Mouse (Mus musculus): ENCODE data around the gene Ppargc1a. TPM values are rescaled to one million over a fixed set of nuclear protein-coding genes. Genes with fewer than 3 reads are reported as not detected.

Gene Ppargc1a
- total and polyA plus RNA-seq, 3 experiments, result 0.22 TPM; not detected in 2

DNA sequence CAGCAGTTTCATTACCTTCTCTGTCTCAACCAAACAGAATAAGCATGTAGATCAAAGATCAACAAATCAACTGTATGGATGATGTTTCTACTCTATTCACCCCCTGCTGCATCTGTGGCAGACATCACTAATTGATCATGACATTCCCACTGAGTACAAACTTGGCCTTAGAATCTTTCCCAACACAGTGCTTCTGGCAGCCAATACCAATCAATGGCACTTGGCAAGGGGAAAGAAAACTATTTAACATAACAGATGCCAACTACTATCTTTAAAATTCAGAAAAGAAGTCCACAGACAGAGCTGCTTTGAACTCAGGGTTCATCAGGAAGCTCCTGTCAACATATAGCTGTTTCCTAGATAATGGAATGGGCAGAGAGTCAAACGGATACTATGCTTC is 83.8 kb downstream of the Ppargc1a start:
- H3K27me3 ChIP-seq (ENCODE audit: insufficient read depth, low read length), result no peaks in the 10 kb centered on the region
- ATAC-seq (ENCODE audit: extremely low read depth, insufficient number of reproducible peaks, low FRiP score, poor library complexity, severe bottlenecking) (no peak), DNase-seq (ENCODE audit: low spot score) (no peak)
- H3K4me3 ChIP-seq (ENCODE audit: low read depth, low read length), result no peak overlapping the region
- H3K4me1 ChIP-seq (ENCODE audit: insufficient read depth, low read depth, low read length), result no peaks in the 10 kb centered on the region
- no peaks in the 10 kb centered on the region for H3K36me3 ChIP-seq (replicated peaks)
- no peak for TF ChIP-seq CTCF (IDR thresholded peaks at IDR 0.05; ENCODE audit: low read depth, low read length)
- TF ChIP-seq POLR2AphosphoS5 (IDR thresholded peaks at IDR 0.05; ENCODE audit: insufficient replicate concordance, low read depth, low read length), result no peak
- TF ChIP-seq TAL1 (conservative IDR thresholded peaks at IDR 0.05; ENCODE audit: low read depth, low read length), result no peak
- no peak for TF ChIP-seq GATA2 (IDR thresholded peaks at IDR 0.05; ENCODE audit: borderline replicate concordance, low read depth, low read length)
- TF ChIP-seq GATA1 (IDR thresholded peaks at IDR 0.05; ENCODE audit: borderline replicate concordance, low read length), result no peak
- no peaks in the 10 kb centered on the region for H3K9me3 ChIP-seq (replicated peaks)

DNA sequence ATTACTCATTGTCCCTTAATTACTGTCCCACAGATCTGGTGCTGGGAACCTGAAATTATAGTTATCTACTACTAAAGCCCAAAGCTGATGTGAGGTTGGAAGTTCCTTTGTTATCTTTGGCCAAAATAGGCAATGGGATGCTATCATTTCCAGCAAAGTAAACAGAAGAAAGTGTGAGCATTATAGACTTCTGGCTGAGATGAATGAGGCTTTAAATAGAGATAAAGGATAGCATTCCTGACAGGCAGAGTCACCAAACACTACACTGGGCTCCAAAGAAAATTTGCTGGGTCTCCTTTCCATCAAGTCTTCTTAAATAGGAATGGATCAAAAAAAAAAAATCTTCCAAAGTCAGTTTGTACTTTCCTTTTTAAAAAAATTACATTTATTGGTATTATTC is 87.7 kb downstream of the Ppargc1a start:
- Histone ChIP-seq H3K9me3 (replicated peaks) (0 out of 2 replicates have a peak, but pooled peaks cover 2% of the 10 kb centered on the region), H3K4me1 (ENCODE audit: insufficient read depth, low read depth, low read length) (no peaks in the 10 kb centered on the region), H3K27me3 (ENCODE audit: insufficient read depth, low read length) (no peaks in the 10 kb centered on the region), H3K4me3 (ENCODE audit: low read depth, low read length) (no peak overlapping the region), H3K36me3 (replicated peaks) (no peaks in the 10 kb centered on the region)
- ATAC-seq (ENCODE audit: extremely low read depth, insufficient number of reproducible peaks, low FRiP score, poor library complexity, severe bottlenecking), result no peak
- no peak for DNase-seq (ENCODE audit: low spot score)
- TF ChIP-seq POLR2AphosphoS5 (IDR thresholded peaks at IDR 0.05; ENCODE audit: insufficient replicate concordance, low read depth, low read length), result no peak
- no peak for TF ChIP-seq GATA2 (IDR thresholded peaks at IDR 0.05; ENCODE audit: borderline replicate concordance, low read depth, low read length)
- TF ChIP-seq TAL1 (conservative IDR thresholded peaks at IDR 0.05; ENCODE audit: low read depth, low read length), result no peak
- TF ChIP-seq CTCF (IDR thresholded peaks at IDR 0.05; ENCODE audit: low read depth, low read length), result no peak
- no peak for TF ChIP-seq GATA1 (IDR thresholded peaks at IDR 0.05; ENCODE audit: borderline replicate concordance, low read length)

DNA sequence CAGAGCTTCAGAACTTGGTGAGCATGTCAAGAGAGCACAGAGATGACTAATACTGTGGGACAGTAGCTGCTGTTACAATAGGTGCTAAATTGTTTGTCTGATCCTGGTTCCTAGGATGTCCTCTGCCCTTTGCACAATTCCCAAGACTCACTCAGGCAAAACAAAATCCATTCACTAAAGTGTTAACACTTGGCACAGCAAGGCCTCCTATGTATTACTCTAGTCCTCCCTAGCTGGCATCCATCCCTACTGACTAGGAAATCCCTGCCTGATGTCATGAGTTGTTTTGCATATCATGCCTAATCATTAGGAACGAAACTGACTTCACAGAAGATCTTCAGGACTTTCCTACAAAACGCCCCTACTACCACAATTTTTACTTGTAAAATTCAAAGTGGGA is 88.1 kb downstream of the Ppargc1a start:
- Histone ChIP-seq H3K27me3 (ENCODE audit: insufficient read depth, low read length) (no peaks in the 10 kb centered on the region), H3K4me3 (ENCODE audit: low read depth, low read length) (no peak overlapping the region), H3K4me1 (ENCODE audit: insufficient read depth, low read depth, low read length) (no peaks in the 10 kb centered on the region), H3K9me3 (replicated peaks) (0 out of 2 replicates have a peak, but pooled peaks cover 2% of the 10 kb centered on the region), H3K36me3 (replicated peaks) (no peaks in the 10 kb centered on the region)
- TF ChIP-seq GATA2 (IDR thresholded peaks at IDR 0.05; ENCODE audit: borderline replicate concordance, low read depth, low read length) (no peak), CTCF (IDR thresholded peaks at IDR 0.05; ENCODE audit: low read depth, low read length) (no peak), POLR2AphosphoS5 (IDR thresholded peaks at IDR 0.05; ENCODE audit: insufficient replicate concordance, low read depth, low read length) (no peak), TAL1 (conservative IDR thresholded peaks at IDR 0.05; ENCODE audit: low read depth, low read length) (no peak), GATA1 (IDR thresholded peaks at IDR 0.05; ENCODE audit: borderline replicate concordance, low read length) (no peak)
- ATAC-seq (ENCODE audit: extremely low read depth, insufficient number of reproducible peaks, low FRiP score, poor library complexity, severe bottlenecking) (no peak), DNase-seq (ENCODE audit: low spot score) (no peak)

- Histone ChIP-seq H3K4me3 (ENCODE audit: low read depth, low read length) (no peak overlapping the region), H3K4me1 (ENCODE audit: insufficient read depth, low read depth, low read length) (no peaks in the 10 kb centered on the region), H3K27me3 (ENCODE audit: insufficient read depth, low read length) (no peaks in the 10 kb centered on the region), H3K36me3 (replicated peaks) (no peaks in the 10 kb centered on the region), H3K9me3 (replicated peaks) (peaks cover 9% of the 10 kb centered on the region)
- no peak for TF ChIP-seq POLR2AphosphoS5 (IDR thresholded peaks at IDR 0.05; ENCODE audit: insufficient replicate concordance, low read depth, low read length)
- ATAC-seq (ENCODE audit: extremely low read depth, insufficient number of reproducible peaks, low FRiP score, poor library complexity, severe bottlenecking), result no peak
- no peak for DNase-seq (ENCODE audit: low spot score)
These were observed 89.1 kb downstream of the Ppargc1a start for GRCm38 (mm10) chr5:51478319-51478994.

- no peak for ATAC-seq (ENCODE audit: extremely low read depth, insufficient number of reproducible peaks, low FRiP score, poor library complexity, severe bottlenecking)
- Histone ChIP-seq H3K9me3 (replicated peaks) (peaks cover 17% of the 10 kb centered on the region), H3K4me3 (ENCODE audit: low read depth, low read length) (no peak overlapping the region), H3K4me1 (ENCODE audit: insufficient read depth, low read depth, low read length) (no peaks in the 10 kb centered on the region), H3K36me3 (replicated peaks) (no peaks in the 10 kb centered on the region), H3K27me3 (ENCODE audit: insufficient read depth, low read length) (no peaks in the 10 kb centered on the region)
- TF ChIP-seq GATA1 (IDR thresholded peaks at IDR 0.05; ENCODE audit: borderline replicate concordance, low read length) (no peak), TAL1 (conservative IDR thresholded peaks at IDR 0.05; ENCODE audit: low read depth, low read length) (no peak), CTCF (IDR thresholded peaks at IDR 0.05; ENCODE audit: low read depth, low read length) (no peak)
- DNase-seq (ENCODE audit: low spot score), result no peak
These were observed 90.4 kb downstream of the Ppargc1a start for GRCm38 (mm10) chr5:51477140-51477539.

- Histone ChIP-seq H3K4me1 (ENCODE audit: insufficient read depth, low read depth, low read length) (no peaks in the 10 kb centered on the region), H3K27me3 (ENCODE audit: insufficient read depth, low read length) (no peaks in the 10 kb centered on the region), H3K36me3 (replicated peaks) (no peaks in the 10 kb centered on the region), H3K4me3 (ENCODE audit: low read depth, low read length) (no peak overlapping the region), H3K9me3 (replicated peaks) (peaks cover 20% of the 10 kb centered on the region)
- no peak for TF ChIP-seq TAL1 (conservative IDR thresholded peaks at IDR 0.05; ENCODE audit: low read depth, low read length)
- no peak for TF ChIP-seq CTCF (IDR thresholded peaks at IDR 0.05; ENCODE audit: low read depth, low read length)
- DNase-seq (ENCODE audit: low spot score), result no peak
- ATAC-seq (ENCODE audit: extremely low read depth, insufficient number of reproducible peaks, low FRiP score, poor library complexity, severe bottlenecking), result no peak
These were observed 92.4 kb downstream of the Ppargc1a start for GRCm38 (mm10) chr5:51475034-51475541.

- no peak for ATAC-seq (ENCODE audit: extremely low read depth, insufficient number of reproducible peaks, low FRiP score, poor library complexity, severe bottlenecking)
- DNase-seq (ENCODE audit: low spot score), result no peak
- Histone ChIP-seq H3K4me1 (ENCODE audit: insufficient read depth, low read depth, low read length) (no peaks in the 10 kb centered on the region), H3K4me3 (ENCODE audit: low read depth, low read length) (no peak overlapping the region), H3K36me3 (replicated peaks) (no peaks in the 10 kb centered on the region), H3K9me3 (replicated peaks) (peaks cover 20% of the 10 kb centered on the region), H3K27me3 (ENCODE audit: insufficient read depth, low read length) (no peaks in the 10 kb centered on the region)
- no peak for TF ChIP-seq CTCF (IDR thresholded peaks at IDR 0.05; ENCODE audit: low read depth, low read length)
- no peak for TF ChIP-seq GATA1 (IDR thresholded peaks at IDR 0.05; ENCODE audit: borderline replicate concordance, low read length)
- no peak for TF ChIP-seq POLR2AphosphoS5 (IDR thresholded peaks at IDR 0.05; ENCODE audit: insufficient replicate concordance, low read depth, low read length)
- TF ChIP-seq GATA2 (IDR thresholded peaks at IDR 0.05; ENCODE audit: borderline replicate concordance, low read depth, low read length), result no peak
- no peak for TF ChIP-seq TAL1 (conservative IDR thresholded peaks at IDR 0.05; ENCODE audit: low read depth, low read length)
These were observed 95.9 kb downstream of the Ppargc1a start for GRCm38 (mm10) chr5:51471614-51472013.

Measured in G1E (cell line).